9 mouse cellular contexts compared by ENCODE assay signal in genomic region chr6:48438475-48439125, GRCm38 (mm10). TPM values are rescaled to one million over a fixed set of nuclear protein-coding genes. Genes with fewer than 3 reads are reported as not detected.
A peak's percentile ranks its signal among the peaks of the same experiment; 100 is the strongest.
DNase-seq lines count a peak whose midpoint lies in the region; ATAC-seq and TF ChIP-seq lines count a peak whose summit lies in the region.
"Had no signal": no experiment of that assay in that cellular context is flagged by ENCODE, and none has a peak within 500 bp of the region (broad histone marks: within the 10 kb centered on the region; RNA-seq: fewer than 3 reads in every experiment).

No protein-coding gene starts in this region.

- no peak overlapping the region for H3K4me3 ChIP-seq in kidney, embryonic 15.5 days (replicated peaks)
- H3K4me3 ChIP-seq in embryonic facial prominence, embryonic 10.5 days: peak overlapping the region; percentile 46
- peak overlapping the region; percentile 25 for H3K4me3 ChIP-seq in hindbrain, embryonic 12.5 days
- no peak overlapping the region for H3K4me3 ChIP-seq in midbrain, postnatal 0 days (ENCODE audit: low read depth, low read length)

- H3K36me3 ChIP-seq in kidney, embryonic 15.5 days: peaks cover 58% of the 10 kb centered on the region
- peaks cover 58% of the 10 kb centered on the region for H3K36me3 ChIP-seq in embryonic facial prominence, embryonic 10.5 days (replicated peaks)
- peaks cover 32% of the 10 kb centered on the region for H3K36me3 ChIP-seq in hindbrain, embryonic 12.5 days
- peaks cover 27% of the 10 kb centered on the region for H3K36me3 ChIP-seq in midbrain, postnatal 0 days (ENCODE audit: insufficient read depth, low read length)

- H3K9me3 ChIP-seq in kidney, embryonic 15.5 days (replicated peaks): 0 out of 2 replicates have a peak, but pooled peaks cover 2% of the 10 kb centered on the region
- H3K9me3 ChIP-seq in embryonic facial prominence, embryonic 10.5 days: no peaks in the 10 kb centered on the region; the same call in 1 of the 2 replicates
- H3K9me3 ChIP-seq in hindbrain, embryonic 12.5 days (replicated peaks): no peaks in the 10 kb centered on the region
- H3K9me3 ChIP-seq in midbrain, postnatal 0 days (ENCODE audit: low read length): no peaks in the 10 kb centered on the region

- no peak for ATAC-seq in kidney, embryonic 15.5 days (replicated peaks; ENCODE audit: low FRiP score)
- ATAC-seq in hindbrain, embryonic 12.5 days (ENCODE audit: low FRiP score): peak; percentile 11; the same call in 1 of the 2 replicates
- ATAC-seq in midbrain, postnatal 0 days (ENCODE audit: low FRiP score): peak; percentile 28
- no peak for ATAC-seq in erythroblast, adult 5-6 weeks (replicated peaks; ENCODE audit: low FRiP score, poor library complexity, severe bottlenecking)

- no peak for DNase-seq in kidney, postnatal 14 days
- no peak for DNase-seq in embryonic facial prominence, embryonic 10.5 days (ENCODE audit: low spot score)
- DNase-seq in midbrain, postnatal 0 days (ENCODE audit: low spot score): no peak
- DNase-seq in gastrocnemius, adult 18-20 months (ENCODE audit: low spot score): no peak
- no peak for DNase-seq in frontal cortex, postnatal 36 days (ENCODE audit: low spot score in 2 of 2)
- DNase-seq: kidney, adult 8-10 months had no signal

- peak overlapping the region; percentile 19; the same call in 1 of the 2 replicates for H3K4me2 ChIP-seq in kidney, embryonic 15.5 days
- H3K4me2 ChIP-seq in hindbrain, embryonic 12.5 days (replicated peaks): peak overlapping the region; percentile 45
- H3K4me2 ChIP-seq in midbrain, postnatal 0 days (ENCODE audit: low read depth, low read length, poor library complexity, severe bottlenecking): peak overlapping the region; percentile 3; the same call in 1 of the 2 replicates

- no peak overlapping the region for H3K27ac ChIP-seq in kidney, embryonic 15.5 days
- H3K27ac ChIP-seq in embryonic facial prominence, embryonic 10.5 days (replicated peaks): peak overlapping the region; percentile 46; the same call in 1 of the 2 replicates
- H3K27ac ChIP-seq in hindbrain, embryonic 12.5 days: no peak overlapping the region
- no peak overlapping the region for H3K27ac ChIP-seq in midbrain, postnatal 0 days (ENCODE audit: low read depth, low read length)

- 47% methylated on average over 55 of the region's 55 CpGs for WGBS in kidney, embryonic 15.5 days
- 10% methylated on average over 55 of the region's 55 CpGs for WGBS in embryonic facial prominence, embryonic 10.5 days
- 9% methylated on average over 55 of the region's 55 CpGs for WGBS in hindbrain, embryonic 12.5 days
- WGBS in midbrain, postnatal 0 days: 33% methylated on average over 54 of the region's 55 CpGs

- no peak overlapping the region for H3K9ac ChIP-seq in kidney, embryonic 15.5 days
- H3K9ac ChIP-seq in hindbrain, embryonic 12.5 days: 0 out of 2 replicates have a peak overlapping the region, but pooled peaks have one; percentile 23
- no peak overlapping the region for H3K9ac ChIP-seq in midbrain, postnatal 0 days (replicated peaks; ENCODE audit: low read length, poor library complexity, severe bottlenecking)

- no peaks in the 10 kb centered on the region for H3K27me3 ChIP-seq in kidney, embryonic 15.5 days
- peaks cover 56% of the 10 kb centered on the region for H3K27me3 ChIP-seq in embryonic facial prominence, embryonic 10.5 days (replicated peaks; ENCODE audit: low read depth, poor library complexity, severe bottlenecking)
- peaks cover 51% of the 10 kb centered on the region for H3K27me3 ChIP-seq in hindbrain, embryonic 12.5 days
- no peaks in the 10 kb centered on the region for H3K27me3 ChIP-seq in midbrain, postnatal 0 days (ENCODE audit: insufficient read depth, low read length)

- peaks cover 84% of the 10 kb centered on the region for H3K4me1 ChIP-seq in kidney, embryonic 15.5 days
- peaks cover 57% of the 10 kb centered on the region for H3K4me1 ChIP-seq in embryonic facial prominence, embryonic 10.5 days
- peaks cover 43% of the 10 kb centered on the region for H3K4me1 ChIP-seq in hindbrain, embryonic 12.5 days
- 0 out of 2 replicates have a peak, but pooled peaks cover 2% of the 10 kb centered on the region for H3K4me1 ChIP-seq in midbrain, postnatal 0 days (ENCODE audit: insufficient read depth, low read length)

- no peak for TF ChIP-seq CTCF in midbrain, postnatal 0 days (IDR thresholded peaks at IDR 0.05)

RNA-seq across cellular contexts. Expression of gene Zfp467, which starts 7.0 kb away (rescaled TPM):
- polyA plus RNA-seq in kidney, embryonic 15.5 days (2015; fragmentation: Nextera tagmentation; extraction: Ambion mirVana): 27.2 and 29.6 TPM in 2 replicates
- polyA plus RNA-seq in embryonic facial prominence, embryonic 10.5 days (2016; fragmentation: Nextera tagmentation; extraction: Ambion mirVana): 12.8 and 16.8 TPM in 2 replicates
- polyA plus RNA-seq in hindbrain, embryonic 12.5 days (2016; fragmentation: Nextera tagmentation; extraction: Ambion mirVana): 21.2 and 22.2 TPM in 2 replicates
- 28.0 and 43.0 TPM in 2 replicates for total RNA-seq in midbrain, postnatal 0 days (2014; rRNA removed)
- polyA plus RNA-seq in midbrain, postnatal 0 days (2015; fragmentation: Nextera tagmentation; extraction: Ambion mirVana): 41.7 and 44.6 TPM in 2 replicates
- total RNA-seq in erythroblast, adult 5-6 weeks (2015; ENCODE audit: low replicate concordance): 1.9 and 7.3 TPM in 2 replicates
- not detected in 2 replicates for total RNA-seq in erythroblast, adult 5-6 weeks (2017; ENCODE audit: low replicate concordance)
- 10 to 100 TPM; 50.1 to 57.1 TPM for total RNA-seq in gastrocnemius, adult 18-20 months (2021)

RNA-seq across cellular contexts. Expression of gene Sspo, which starts 9.4 kb away (rescaled TPM):
- 0.22 and 0.86 TPM in 2 replicates for polyA plus RNA-seq in kidney, embryonic 15.5 days (2015; fragmentation: Nextera tagmentation; extraction: Ambion mirVana)
- polyA plus RNA-seq in embryonic facial prominence, embryonic 10.5 days (2016; fragmentation: Nextera tagmentation; extraction: Ambion mirVana): 0.71 and 1.2 TPM in 2 replicates
- 0.34 and 0.40 TPM in 2 replicates for polyA plus RNA-seq in hindbrain, embryonic 12.5 days (2016; fragmentation: Nextera tagmentation; extraction: Ambion mirVana)
- total RNA-seq in midbrain, postnatal 0 days (2014; rRNA removed): 4.6 and 7.3 TPM in 2 replicates
- polyA plus RNA-seq in midbrain, postnatal 0 days (2015; fragmentation: Nextera tagmentation; extraction: Ambion mirVana): 0.67 and 1.2 TPM in 2 replicates
- total RNA-seq in erythroblast, adult 5-6 weeks (2015; ENCODE audit: low replicate concordance): not detected in 2 replicates
- not detected in 2 replicates for total RNA-seq in erythroblast, adult 5-6 weeks (2017; ENCODE audit: low replicate concordance)
- total RNA-seq in gastrocnemius, adult 18-20 months (2021): under 1 TPM; 0.19 to 0.71 TPM

RNA-seq across cellular contexts. Expression of gene Krba1, which starts 43.2 kb away (rescaled TPM):
- polyA plus RNA-seq in kidney, embryonic 15.5 days (2015; fragmentation: Nextera tagmentation; extraction: Ambion mirVana): 21.2 and 23.6 TPM in 2 replicates
- 25.4 and 26.5 TPM in 2 replicates for polyA plus RNA-seq in embryonic facial prominence, embryonic 10.5 days (2016; fragmentation: Nextera tagmentation; extraction: Ambion mirVana)
- polyA plus RNA-seq in hindbrain, embryonic 12.5 days (2016; fragmentation: Nextera tagmentation; extraction: Ambion mirVana): 29.9 and 32.4 TPM in 2 replicates
- total RNA-seq in midbrain, postnatal 0 days (2014; rRNA removed): 44.0 and 44.8 TPM in 2 replicates
- 20.8 and 20.9 TPM in 2 replicates for polyA plus RNA-seq in midbrain, postnatal 0 days (2015; fragmentation: Nextera tagmentation; extraction: Ambion mirVana)
- 0.84 TPM in 1 of 2 replicates, not detected in the other for total RNA-seq in erythroblast, adult 5-6 weeks (2015; ENCODE audit: low replicate concordance)
- 0.43 and 0.70 TPM in 2 replicates for total RNA-seq in erythroblast, adult 5-6 weeks (2017; ENCODE audit: low replicate concordance)
- 10 to 100 TPM; 15.9 to 18.3 TPM for total RNA-seq in gastrocnemius, adult 18-20 months (2021)

Comparison
In these comparisons a context has a peak if more than half of its experiments do, and no peak if none do; other contexts are left out.
1. ATAC-seq: peak in hindbrain, embryonic 12.5 days (single experiment) and midbrain, postnatal 0 days (single experiment); none in kidney, embryonic 15.5 days (single experiment) and erythroblast, adult 5-6 weeks (single experiment).
2. H3K4me3 ChIP-seq: peak in embryonic facial prominence, embryonic 10.5 days (single experiment) and hindbrain, embryonic 12.5 days (single experiment); none in kidney, embryonic 15.5 days (single experiment) and midbrain, postnatal 0 days (single experiment).
3. Peak in every context shown above with its lines, with median percentiles within 50 percentile points of each other: H3K4me2 ChIP-seq.